Mouse (Mus musculus) cerebellum, postnatal 10 days (tissue): ENCODE measurements around the gene Tsacc.

Source experiments
- DNase-seq, 2 experiments: peaks; one replicate each; pipeline ENCODE4 v3.0.0; 2021; ENCODE audit warnings: mixed read lengths in 2 of 2

Gene Tsacc

GRCm38 (mm10) chr3:88237556-88238194, 59.1 kb downstream of the Tsacc start:
- DNase-seq = peak; percentile 75 to 80

DNA sequence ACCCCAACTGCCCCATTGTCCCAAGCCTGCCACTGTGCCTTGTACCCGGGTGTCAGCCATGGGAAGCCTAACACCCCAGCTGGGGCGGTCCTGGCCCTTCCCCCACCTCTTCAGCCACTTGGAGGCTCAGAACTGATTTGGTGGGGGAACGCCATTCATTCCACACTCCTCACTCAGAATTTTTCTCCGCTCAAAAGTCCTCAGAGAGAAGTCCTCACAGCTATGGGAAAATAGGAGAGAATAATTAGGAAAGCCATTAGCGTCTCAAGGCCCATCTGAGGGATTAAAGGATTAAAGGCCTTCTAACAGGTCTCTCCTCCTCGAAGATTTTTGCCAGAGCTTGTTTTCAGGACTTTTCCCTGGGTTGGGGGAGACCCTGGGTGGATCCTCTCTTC, 59.6 kb downstream of the Tsacc start:
- DNase-seq = peak; percentile 16 to 18

DNA sequence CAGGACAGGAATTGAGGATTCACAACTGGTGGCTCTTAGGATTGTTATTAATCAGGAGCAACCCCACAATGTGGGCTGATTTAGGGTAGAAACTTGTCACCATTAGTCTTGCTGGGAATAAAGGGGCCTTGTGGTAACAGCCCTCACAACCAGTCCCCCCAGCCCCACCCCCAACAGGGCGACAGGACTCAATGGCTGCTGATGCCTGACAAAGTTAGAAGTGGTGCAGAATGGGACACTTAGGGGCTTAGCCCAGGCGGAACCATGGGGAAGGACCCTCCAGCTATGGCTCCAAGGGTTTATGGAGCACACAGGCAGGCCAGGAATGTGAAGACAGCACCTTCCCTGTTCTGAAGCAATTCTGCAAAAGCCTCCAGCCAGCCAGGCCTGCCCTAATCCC, 61.2 kb downstream of the Tsacc start:
- DNase-seq = peak; percentile 21 to 27

- DNase-seq = peak; percentile 82 to 83
Measured at GRCm38 (mm10) chr3:88235216-88235615, 61.6 kb downstream of the Tsacc start.

DNA sequence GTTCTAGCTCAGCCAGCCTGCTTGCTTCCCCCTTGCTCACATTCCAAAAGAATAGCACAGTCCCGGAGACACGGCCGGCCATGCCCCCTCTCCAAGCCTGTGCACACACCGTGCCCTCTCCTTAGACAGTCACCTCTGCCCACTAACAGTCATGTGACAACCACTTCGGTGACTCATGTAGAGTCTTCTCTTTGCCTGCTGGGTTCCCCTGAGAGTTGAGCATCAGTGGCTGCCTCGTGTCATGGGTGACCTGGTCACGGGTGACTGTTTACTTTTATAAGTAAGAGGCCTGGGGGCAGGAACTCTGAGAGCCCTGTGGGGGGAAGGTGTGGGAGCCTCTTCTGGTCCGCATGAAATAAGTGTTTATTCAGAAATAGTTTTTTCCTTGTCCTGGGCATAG, 62.8 kb downstream of the Tsacc start:
- peak in 1 of 2 experiments; percentile 9 for DNase-seq

DNA sequence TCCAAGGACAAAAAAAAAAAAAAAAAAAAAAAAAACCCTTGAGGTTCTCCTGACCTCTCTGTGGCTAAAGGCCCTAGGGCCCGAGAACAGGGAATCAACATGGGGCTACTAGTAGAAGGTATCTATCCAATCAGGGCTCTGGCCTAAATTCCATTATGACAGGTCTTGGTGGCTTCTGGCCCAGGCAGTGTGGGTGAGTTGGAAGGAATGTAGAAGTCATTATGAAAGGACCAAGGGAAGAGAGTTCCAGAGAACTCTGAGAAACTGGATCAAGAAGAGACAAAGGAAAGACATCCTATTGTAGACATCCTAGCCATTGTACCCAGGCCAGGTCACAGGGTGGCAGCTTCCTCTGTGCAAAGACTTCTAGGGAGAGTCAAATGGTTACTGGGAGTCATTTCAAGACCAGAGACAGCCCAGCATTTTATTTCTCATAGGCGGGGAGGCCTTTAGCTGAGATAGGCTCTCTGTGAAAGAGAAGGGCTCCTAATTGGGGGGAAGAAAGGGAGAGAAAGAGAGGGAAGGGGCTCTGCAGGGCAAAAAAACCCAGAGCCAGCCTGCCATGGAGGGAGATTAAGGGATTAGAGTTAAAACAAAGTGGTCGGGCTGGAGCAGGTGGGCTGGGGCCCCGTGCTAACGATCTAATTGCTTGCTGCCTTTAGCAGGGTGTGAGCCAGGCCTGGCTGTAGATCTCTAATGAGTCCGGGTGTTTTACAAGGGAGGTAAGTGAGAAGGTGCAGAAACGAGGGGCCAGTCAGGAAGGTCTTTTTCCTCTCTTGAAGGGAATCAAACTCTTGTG, 63.7 kb downstream of the Tsacc start:
- DNase-seq = peak; percentile 64 to 65
